Mouse (Mus musculus): ENCODE measurements at regions not wholly inside any gene's neighbourhood (a gene's known extent, or its start where the extent isn't known, plus 50 kb on each side); places are given as distances from the start of the nearest gene placed in this dataset.

- no peak overlapping the region for H3K27ac ChIP-seq (replicated peaks; ENCODE audit: insufficient read depth, low read depth, low read length)
- H3K36me3 ChIP-seq (ENCODE audit: control insufficient read depth, insufficient read depth, low read length) = no peaks in the 10 kb centered on the region
- no peak for TF ChIP-seq POLR2A (IDR thresholded peaks at IDR 0.05; ENCODE audit: extremely low read depth, insufficient read depth, low read length)
- no peak for TF ChIP-seq CTCF (IDR thresholded peaks at IDR 0.05; ENCODE audit: low read depth, low read length)
- WGBS = 70% methylated on average over 12 of the region's 12 CpGs
- no peaks in the 10 kb centered on the region for H3K27me3 ChIP-seq (ENCODE audit: control insufficient read depth, insufficient read depth, low read length)
- H3K79me2 ChIP-seq (ENCODE audit: control insufficient read depth, insufficient read depth, low read length) = no peaks in the 10 kb centered on the region
- no peak overlapping the region for H3K9ac ChIP-seq (ENCODE audit: low read depth, low read length)
- no peak overlapping the region for H3K4me3 ChIP-seq (ENCODE audit: insufficient read depth, low read depth, low read length)
- H3K4me1 ChIP-seq (ENCODE audit: control insufficient read depth, insufficient read depth, low read length) = no peaks in the 10 kb centered on the region
- DNase-seq (ENCODE audit: extremely low read depth, low read depth, low spot score) = no peak
Observed at GRCm38 (mm10) chr2:117439372-117440183, 96.8 kb upstream of the Rasgrp1 start.

DNA sequence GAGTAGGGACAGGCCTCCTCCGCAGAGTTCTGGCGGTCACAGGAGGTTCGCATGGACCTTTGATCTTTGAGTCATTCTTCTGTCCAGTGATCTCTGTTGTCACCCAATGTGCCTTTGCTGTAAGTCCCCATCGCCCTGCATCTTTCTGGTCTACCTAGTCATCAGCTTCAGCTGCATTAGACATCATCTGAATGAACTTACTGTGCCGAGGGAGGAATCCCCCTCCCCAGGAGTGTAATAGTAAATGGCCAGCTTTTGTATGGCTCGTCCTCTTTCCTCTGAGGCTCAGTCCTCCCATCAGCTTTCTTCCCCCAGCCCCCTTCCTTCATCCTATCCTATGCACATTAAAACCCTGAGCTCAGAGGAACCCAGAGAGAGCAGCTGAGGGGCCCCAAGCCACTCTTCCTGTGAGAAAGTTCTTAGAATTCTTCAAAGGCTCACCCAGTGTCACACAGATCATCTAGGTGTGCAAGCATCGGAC, 98.0 kb upstream of the Rasgrp1 start:
- DNase-seq (ENCODE audit: extremely low read depth, low read depth, low spot score) = no peak
- H3K4me3 ChIP-seq (ENCODE audit: insufficient read depth, low read depth, low read length) = no peak overlapping the region
- no peak overlapping the region for H3K27ac ChIP-seq (replicated peaks; ENCODE audit: insufficient read depth, low read depth, low read length)
- H3K9ac ChIP-seq (ENCODE audit: low read depth, low read length) = no peak overlapping the region
- 73% methylated on average over 7 of the region's 7 CpGs for WGBS
- H3K36me3 ChIP-seq (ENCODE audit: control insufficient read depth, insufficient read depth, low read length) = no peaks in the 10 kb centered on the region
- no peaks in the 10 kb centered on the region for H3K27me3 ChIP-seq (ENCODE audit: control insufficient read depth, insufficient read depth, low read length)
- H3K79me2 ChIP-seq (ENCODE audit: control insufficient read depth, insufficient read depth, low read length) = no peaks in the 10 kb centered on the region
- no peaks in the 10 kb centered on the region for H3K4me1 ChIP-seq (ENCODE audit: control insufficient read depth, insufficient read depth, low read length)
- TF ChIP-seq POLR2A (IDR thresholded peaks at IDR 0.05; ENCODE audit: extremely low read depth, insufficient read depth, low read length) (no peak), CTCF (IDR thresholded peaks at IDR 0.05; ENCODE audit: low read depth, low read length) (no peak)

GRCm38 (mm10) chr2:117442862-117443261, 100.1 kb upstream of the Rasgrp1 start:
- H3K27ac ChIP-seq (replicated peaks; ENCODE audit: insufficient read depth, low read depth, low read length) = no peak overlapping the region
- TF ChIP-seq POLR2A (IDR thresholded peaks at IDR 0.05; ENCODE audit: extremely low read depth, insufficient read depth, low read length) = no peak
- no peak for TF ChIP-seq CTCF (IDR thresholded peaks at IDR 0.05; ENCODE audit: low read depth, low read length)
- no peaks in the 10 kb centered on the region for H3K27me3 ChIP-seq (ENCODE audit: control insufficient read depth, insufficient read depth, low read length)
- H3K4me1 ChIP-seq (ENCODE audit: control insufficient read depth, insufficient read depth, low read length) = no peaks in the 10 kb centered on the region
- H3K9ac ChIP-seq (ENCODE audit: low read depth, low read length) = no peak overlapping the region
- WGBS = 47% methylated on average over 4 of the region's 4 CpGs
- no peaks in the 10 kb centered on the region for H3K36me3 ChIP-seq (ENCODE audit: control insufficient read depth, insufficient read depth, low read length)
- no peaks in the 10 kb centered on the region for H3K79me2 ChIP-seq (ENCODE audit: control insufficient read depth, insufficient read depth, low read length)
- H3K4me3 ChIP-seq (ENCODE audit: insufficient read depth, low read depth, low read length) = no peak overlapping the region
- DNase-seq (ENCODE audit: extremely low read depth, low read depth, low spot score) = no peak

DNA sequence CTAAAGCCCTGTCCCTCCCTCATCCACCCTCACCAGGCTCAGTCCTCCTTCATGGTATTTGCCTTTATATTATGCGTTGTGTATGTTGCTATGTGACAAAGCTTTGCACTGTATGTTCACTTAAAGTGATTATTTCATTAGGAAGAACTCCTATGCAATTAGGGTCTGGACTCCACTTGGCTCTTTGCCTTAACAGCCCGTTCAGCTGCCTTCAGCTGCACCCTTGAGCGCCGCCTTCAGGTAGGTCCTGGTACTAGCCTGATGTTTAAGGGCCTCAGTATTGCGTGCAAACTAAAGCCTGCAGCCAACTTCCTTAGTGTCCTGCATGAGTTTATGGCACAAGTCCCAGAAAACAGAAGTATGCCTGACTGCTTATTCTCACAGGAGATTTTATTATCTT, 101.9 kb upstream of the Rasgrp1 start:
- Histone ChIP-seq H3K4me3 (ENCODE audit: insufficient read depth, low read depth, low read length) (no peak overlapping the region), H3K4me1 (ENCODE audit: control insufficient read depth, insufficient read depth, low read length) (no peaks in the 10 kb centered on the region), H3K36me3 (ENCODE audit: control insufficient read depth, insufficient read depth, low read length) (no peaks in the 10 kb centered on the region), H3K27me3 (ENCODE audit: control insufficient read depth, insufficient read depth, low read length) (no peaks in the 10 kb centered on the region), H3K79me2 (ENCODE audit: control insufficient read depth, insufficient read depth, low read length) (no peaks in the 10 kb centered on the region), H3K9ac (ENCODE audit: low read depth, low read length) (no peak overlapping the region), H3K27ac (replicated peaks; ENCODE audit: insufficient read depth, low read depth, low read length) (no peak overlapping the region)
- no peak for DNase-seq (ENCODE audit: extremely low read depth, low read depth, low spot score)
- TF ChIP-seq CTCF (IDR thresholded peaks at IDR 0.05; ENCODE audit: low read depth, low read length) (peak; percentile 42; the same call in 1 of the 2 replicates), POLR2A (IDR thresholded peaks at IDR 0.05; ENCODE audit: extremely low read depth, insufficient read depth, low read length) (no peak)
- WGBS = 33% methylated on average over 5 of the region's 5 CpGs

DNA sequence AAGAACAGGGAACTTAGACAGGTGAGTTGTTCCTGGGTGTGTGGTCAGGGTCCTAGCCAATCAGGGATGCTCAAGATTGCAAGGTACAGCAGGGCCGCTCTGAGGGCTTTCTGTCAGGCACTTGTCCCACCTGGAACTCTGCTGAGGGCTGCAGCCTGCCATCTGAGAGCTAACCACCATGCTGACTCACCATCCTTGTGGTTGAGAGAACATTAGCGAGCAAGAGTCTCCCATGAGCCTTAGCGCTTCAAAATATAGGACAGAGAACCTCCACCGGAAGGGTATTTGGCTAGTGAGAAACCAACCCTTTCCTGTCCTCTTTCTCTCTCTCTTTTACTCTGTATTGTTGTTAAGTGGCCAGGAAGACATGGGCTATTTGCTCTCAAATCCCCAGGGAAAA, 104.1 kb upstream of the Rasgrp1 start:
- Histone ChIP-seq H3K4me1 (ENCODE audit: control insufficient read depth, insufficient read depth, low read length) (no peaks in the 10 kb centered on the region), H3K27ac (replicated peaks; ENCODE audit: insufficient read depth, low read depth, low read length) (no peak overlapping the region), H3K9ac (ENCODE audit: low read depth, low read length) (no peak overlapping the region), H3K36me3 (ENCODE audit: control insufficient read depth, insufficient read depth, low read length) (no peaks in the 10 kb centered on the region), H3K27me3 (ENCODE audit: control insufficient read depth, insufficient read depth, low read length) (no peaks in the 10 kb centered on the region), H3K79me2 (ENCODE audit: control insufficient read depth, insufficient read depth, low read length) (no peaks in the 10 kb centered on the region), H3K4me3 (ENCODE audit: insufficient read depth, low read depth, low read length) (no peak overlapping the region)
- no peak for TF ChIP-seq CTCF (IDR thresholded peaks at IDR 0.05; ENCODE audit: low read depth, low read length)
- TF ChIP-seq POLR2A (IDR thresholded peaks at IDR 0.05; ENCODE audit: extremely low read depth, insufficient read depth, low read length) = no peak
- 75% methylated on average over 4 of the region's 4 CpGs for WGBS
- DNase-seq (ENCODE audit: extremely low read depth, low read depth, low spot score) = no peak

Measured in liver, adult 2 months (tissue).